Mouse (Mus musculus): ENCODE results near the gene Cacna2d2. TPM values are rescaled to one million over a fixed set of nuclear protein-coding genes. Genes with fewer than 3 reads are reported as not detected.

Cacna2d2 gene
- polyA plus RNA-seq, 1 experiment from 2014 or later = 1.3 TPM

DNA sequence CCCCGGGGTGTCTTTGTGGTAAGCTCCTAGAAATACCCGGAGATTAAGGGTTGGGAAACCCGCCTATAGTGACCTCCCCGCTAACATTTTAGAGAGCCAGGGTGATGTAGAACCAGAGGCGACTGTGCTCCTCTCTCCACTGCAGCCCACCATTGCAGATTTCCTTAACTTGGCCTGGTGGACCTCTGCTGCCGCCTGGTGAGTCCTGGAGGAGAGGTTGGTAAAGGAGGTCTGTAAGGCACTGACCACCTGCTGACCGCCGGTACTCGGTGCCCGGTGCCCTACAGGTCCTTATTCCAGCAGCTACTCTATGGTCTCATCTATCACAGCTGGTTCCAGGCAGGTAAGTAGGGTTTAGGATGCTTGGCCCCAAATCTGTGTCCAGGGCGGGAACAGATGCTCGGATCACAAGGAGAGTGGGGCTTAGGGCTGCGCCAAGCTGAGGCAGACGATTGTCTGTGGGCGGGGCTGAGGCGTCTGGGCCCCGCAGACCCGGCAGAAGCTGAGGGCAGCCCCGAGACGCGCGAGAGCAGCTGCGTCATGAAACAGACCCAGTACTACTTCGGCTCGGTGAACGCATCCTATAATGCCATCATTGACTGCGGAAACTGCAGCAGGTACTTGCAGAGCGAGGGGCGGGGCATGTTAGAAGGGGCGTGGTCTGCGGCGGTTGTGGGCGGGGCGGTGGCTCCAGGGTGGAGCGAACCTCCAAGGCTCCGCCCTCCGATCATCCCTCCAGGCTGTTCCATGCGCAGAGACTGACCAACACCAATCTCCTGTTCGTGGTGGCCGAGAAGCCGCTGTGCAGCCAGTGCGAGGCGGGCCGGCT lies 127.0 kb downstream of the Cacna2d2 start:
- Histone ChIP-seq H3K4me1 (ENCODE audit: control insufficient read depth, insufficient read depth, low read length) (peaks cover 18% of the 10 kb centered on the region), H3K9ac (ENCODE audit: low read length) (peak overlapping the region; percentile 39; the same call in 1 of the 2 replicates), H3K4me2 (peak overlapping the region; percentile 51), H3K27ac (ENCODE audit: low read depth, low read length) (no peak overlapping the region), H3K4me3 (ENCODE audit: low read depth, low read length) (peak overlapping the region; percentile 32), H3K27me3 (ENCODE audit: control insufficient read depth, insufficient read depth, low read length) (peaks cover 15% of the 10 kb centered on the region), H3K36me3 (ENCODE audit: control insufficient read depth, insufficient read depth, low read length) (no peaks in the 10 kb centered on the region), H3K9me3 (ENCODE audit: control insufficient read depth, low read length) (no peaks in the 10 kb centered on the region)
- ATAC-seq (ENCODE audit: low FRiP score) (peak; percentile 81), DNase-seq (ENCODE audit: low spot score, missing footprints) (peak; percentile 96)
- 5% methylated on average over 43 of the region's 44 CpGs for WGBS

DNA sequence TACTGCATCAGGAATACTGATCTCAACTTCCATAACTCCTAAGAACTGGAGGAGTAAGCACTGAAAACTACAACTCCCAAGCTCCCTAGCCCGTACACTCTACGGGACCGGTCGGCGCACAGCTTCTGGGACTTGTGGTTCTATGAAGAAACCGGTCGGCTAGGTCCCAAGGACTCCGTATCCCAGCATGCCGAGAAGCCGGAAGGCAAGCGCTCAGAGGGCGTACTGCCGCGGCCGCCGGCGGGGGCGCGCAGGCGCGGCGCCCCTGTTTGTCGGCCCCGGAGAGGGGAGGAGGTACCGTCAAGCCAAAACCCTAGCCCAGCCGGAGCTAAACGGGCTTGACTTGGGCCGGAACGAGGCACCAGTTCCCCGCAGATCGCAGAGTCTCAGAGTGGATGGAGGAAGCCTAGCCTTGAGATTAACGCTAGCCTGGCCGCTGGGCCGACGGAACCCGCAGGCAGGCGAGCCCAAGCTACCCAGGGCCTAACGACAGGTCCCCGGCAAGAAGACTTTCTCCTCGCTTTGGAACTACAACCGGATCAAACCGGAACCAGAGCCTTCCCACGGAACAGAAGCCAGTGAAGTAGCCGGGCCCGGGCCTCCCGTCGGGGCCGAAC lies 134.5 kb downstream of the Cacna2d2 start, which contains the start of gene Tmem115:
Tmem115 (plus strand) TSS at position 155 of the 617 bp plus-strand sequence.
- Histone ChIP-seq H3K9ac (ENCODE audit: low read length) (peak within 1 kb of the TSS; percentile 75), H3K36me3 (ENCODE audit: control insufficient read depth, insufficient read depth, low read length) (peaks cover 5% of the 10 kb centered on the region; the same call in 1 of the 2 replicates), H3K4me2 (peak within 1 kb of the TSS; percentile 92), H3K4me1 (ENCODE audit: control insufficient read depth, insufficient read depth, low read length) (peaks cover 23% of the 10 kb centered on the region), H3K9me3 (ENCODE audit: control insufficient read depth, low read length) (no peaks in the 10 kb centered on the region), H3K27me3 (ENCODE audit: control insufficient read depth, insufficient read depth, low read length) (no peaks in the 10 kb centered on the region), H3K4me3 (ENCODE audit: low read depth, low read length) (peak within 1 kb of the TSS; percentile 65), H3K27ac (ENCODE audit: low read depth, low read length) (no peak within 1 kb of the TSS)
- ATAC-seq (ENCODE audit: low FRiP score) = peak; percentile 98
- DNase-seq (ENCODE audit: low spot score, missing footprints) = peak; percentile 97
- WGBS = under 1% methylated on average over 48 of the region's 48 CpGs

DNA sequence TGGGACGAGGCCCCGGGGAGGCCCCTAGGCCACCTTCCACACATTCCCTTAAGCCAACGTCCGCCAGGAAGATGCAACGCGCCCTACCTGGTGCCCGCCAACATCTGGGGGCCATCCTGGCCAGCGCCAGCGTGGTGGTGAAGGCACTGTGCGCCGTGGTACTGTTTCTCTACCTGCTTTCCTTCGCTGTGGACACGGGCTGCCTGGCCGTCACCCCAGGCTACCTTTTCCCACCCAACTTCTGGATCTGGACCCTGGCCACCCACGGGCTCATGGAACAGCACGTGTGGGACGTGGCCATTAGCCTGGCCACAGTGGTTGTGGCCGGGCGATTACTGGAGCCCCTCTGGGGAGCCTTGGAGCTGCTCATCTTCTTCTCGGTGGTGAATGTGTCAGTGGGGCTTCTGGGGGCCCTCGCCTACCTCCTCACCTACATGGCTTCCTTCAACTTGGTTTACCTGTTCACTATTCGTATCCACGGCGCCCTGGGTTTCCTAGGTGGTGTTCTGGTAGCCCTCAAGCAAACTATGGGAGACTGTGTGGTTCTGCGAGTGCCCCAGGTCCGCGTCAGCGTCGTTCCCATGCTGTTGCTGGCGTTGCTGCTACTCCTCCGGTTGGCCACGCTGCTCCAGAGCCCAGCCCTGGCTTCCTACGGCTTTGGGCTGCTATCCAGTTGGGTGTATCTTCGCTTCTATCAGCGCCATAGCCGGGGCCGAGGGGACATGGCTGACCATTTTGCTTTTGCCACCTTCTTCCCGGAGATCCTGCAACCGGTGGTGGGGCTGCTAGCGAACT lies 135.2 kb downstream of the Cacna2d2 start:
- peak overlapping the region; percentile 75 for H3K9ac ChIP-seq (ENCODE audit: low read length)
- peak overlapping the region; percentile 92 for H3K4me2 ChIP-seq
- H3K4me1 ChIP-seq (ENCODE audit: control insufficient read depth, insufficient read depth, low read length) = peaks cover 23% of the 10 kb centered on the region
- ATAC-seq (ENCODE audit: low FRiP score) = peak; percentile 43
- DNase-seq (ENCODE audit: low spot score, missing footprints) = peak; percentile 86
- peaks cover 5% of the 10 kb centered on the region; the same call in 1 of the 2 replicates for H3K36me3 ChIP-seq (ENCODE audit: control insufficient read depth, insufficient read depth, low read length)
- peak overlapping the region; percentile 65 for H3K4me3 ChIP-seq (ENCODE audit: low read depth, low read length)
- no peaks in the 10 kb centered on the region for H3K9me3 ChIP-seq (ENCODE audit: control insufficient read depth, low read length)
- H3K27ac ChIP-seq (ENCODE audit: low read depth, low read length) = no peak overlapping the region
- WGBS = under 1% methylated on average over 40 of the region's 40 CpGs
- H3K27me3 ChIP-seq (ENCODE audit: control insufficient read depth, insufficient read depth, low read length) = no peaks in the 10 kb centered on the region

DNA sequence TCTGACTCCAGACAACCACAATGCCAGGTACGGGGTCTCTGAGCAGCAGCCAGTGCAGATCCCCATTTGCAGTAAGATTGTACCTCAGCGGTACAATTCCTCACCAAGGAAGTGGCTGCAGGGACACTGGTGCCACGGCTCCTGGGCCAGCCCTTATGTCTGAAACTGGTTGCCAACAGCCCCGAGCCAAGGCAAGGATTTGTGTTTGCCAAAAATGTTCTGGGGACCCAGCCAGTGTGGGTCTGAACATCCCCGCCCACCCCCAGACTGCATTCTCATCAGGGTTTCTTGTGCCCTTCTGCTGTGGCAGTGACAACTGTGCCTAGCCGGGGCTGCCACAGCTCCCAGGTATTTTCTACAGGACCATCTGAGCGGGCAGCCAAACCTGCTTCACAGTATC lies 138.8 kb downstream of the Cacna2d2 start:
- ATAC-seq (ENCODE audit: low FRiP score) (no peak), DNase-seq (ENCODE audit: low spot score, missing footprints) (no peak)
- Histone ChIP-seq H3K4me1 (ENCODE audit: control insufficient read depth, insufficient read depth, low read length) (peaks cover 34% of the 10 kb centered on the region), H3K4me2 (no peak overlapping the region), H3K27me3 (ENCODE audit: control insufficient read depth, insufficient read depth, low read length) (no peaks in the 10 kb centered on the region), H3K36me3 (ENCODE audit: control insufficient read depth, insufficient read depth, low read length) (peaks cover 5% of the 10 kb centered on the region; the same call in 1 of the 2 replicates), H3K4me3 (ENCODE audit: low read depth, low read length) (no peak overlapping the region), H3K27ac (ENCODE audit: low read depth, low read length) (no peak overlapping the region), H3K9me3 (ENCODE audit: control insufficient read depth, low read length) (no peaks in the 10 kb centered on the region), H3K9ac (ENCODE audit: low read length) (no peak overlapping the region)
- 97% methylated on average over 7 of the region's 7 CpGs for WGBS

DNA sequence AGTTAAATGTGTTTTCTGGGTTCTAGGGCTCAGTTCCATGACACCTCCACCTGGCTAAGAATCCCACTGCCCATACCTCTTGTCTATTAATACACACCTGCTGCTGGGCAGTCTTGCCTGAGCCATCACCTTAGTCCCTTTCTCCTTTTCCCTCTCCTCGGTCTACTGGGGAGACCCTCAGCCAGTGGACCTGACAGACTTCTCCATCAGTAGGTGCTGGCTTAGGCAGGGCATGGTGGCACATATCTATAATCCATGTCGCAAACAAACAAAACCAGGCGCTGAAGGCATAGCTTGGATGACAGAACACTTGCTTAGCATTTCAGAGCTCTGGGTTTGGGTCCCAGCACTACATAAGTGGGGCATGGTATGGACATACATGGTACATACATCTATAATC lies 139.3 kb downstream of the Cacna2d2 start:
- Histone ChIP-seq H3K9me3 (ENCODE audit: control insufficient read depth, low read length) (no peaks in the 10 kb centered on the region), H3K9ac (ENCODE audit: low read length) (no peak overlapping the region), H3K27ac (ENCODE audit: low read depth, low read length) (no peak overlapping the region), H3K4me2 (no peak overlapping the region), H3K27me3 (ENCODE audit: control insufficient read depth, insufficient read depth, low read length) (no peaks in the 10 kb centered on the region), H3K4me1 (ENCODE audit: control insufficient read depth, insufficient read depth, low read length) (peaks cover 34% of the 10 kb centered on the region), H3K36me3 (ENCODE audit: control insufficient read depth, insufficient read depth, low read length) (peaks cover 5% of the 10 kb centered on the region; the same call in 1 of the 2 replicates), H3K4me3 (ENCODE audit: low read depth, low read length) (no peak overlapping the region)
- ATAC-seq (ENCODE audit: low FRiP score) (no peak), DNase-seq (ENCODE audit: low spot score, missing footprints) (no peak)
- 97% methylated on average over 3 of the region's 3 CpGs for WGBS

DNA sequence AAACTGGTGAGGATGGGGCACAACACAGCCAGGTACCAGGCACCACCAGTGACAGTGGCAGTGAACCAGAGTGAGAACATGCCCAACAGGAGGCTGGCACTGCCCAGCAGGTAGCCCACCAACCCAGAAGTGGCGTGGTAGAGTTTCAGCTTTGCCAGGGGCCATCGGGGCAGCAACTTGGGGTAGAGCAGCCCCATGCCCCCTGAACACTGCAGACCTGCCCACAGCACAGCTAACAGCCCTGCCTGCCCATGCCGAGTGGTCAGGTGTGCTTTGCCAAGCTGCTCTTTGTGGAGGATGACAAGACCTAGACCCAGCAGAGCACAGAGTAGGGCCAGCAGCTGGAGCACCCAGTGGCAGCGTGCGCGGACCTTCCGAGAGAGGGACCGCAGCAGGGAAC lies 140.5 kb downstream of the Cacna2d2 start:
- DNase-seq (ENCODE audit: low spot score, missing footprints) = no peak
- no peak overlapping the region for H3K4me2 ChIP-seq
- H3K9me3 ChIP-seq (ENCODE audit: control insufficient read depth, low read length) = no peaks in the 10 kb centered on the region
- H3K27me3 ChIP-seq (ENCODE audit: control insufficient read depth, insufficient read depth, low read length) = no peaks in the 10 kb centered on the region
- no peak for ATAC-seq (ENCODE audit: low FRiP score)
- H3K36me3 ChIP-seq (ENCODE audit: control insufficient read depth, insufficient read depth, low read length) = peaks cover 14% of the 10 kb centered on the region
- no peak overlapping the region for H3K4me3 ChIP-seq (ENCODE audit: low read depth, low read length)
- no peak overlapping the region for H3K9ac ChIP-seq (ENCODE audit: low read length)
- WGBS = 91% methylated on average over 8 of the region's 8 CpGs
- H3K27ac ChIP-seq (ENCODE audit: low read depth, low read length) = no peak overlapping the region
- H3K4me1 ChIP-seq (ENCODE audit: control insufficient read depth, insufficient read depth, low read length) = peaks cover 34% of the 10 kb centered on the region

DNA sequence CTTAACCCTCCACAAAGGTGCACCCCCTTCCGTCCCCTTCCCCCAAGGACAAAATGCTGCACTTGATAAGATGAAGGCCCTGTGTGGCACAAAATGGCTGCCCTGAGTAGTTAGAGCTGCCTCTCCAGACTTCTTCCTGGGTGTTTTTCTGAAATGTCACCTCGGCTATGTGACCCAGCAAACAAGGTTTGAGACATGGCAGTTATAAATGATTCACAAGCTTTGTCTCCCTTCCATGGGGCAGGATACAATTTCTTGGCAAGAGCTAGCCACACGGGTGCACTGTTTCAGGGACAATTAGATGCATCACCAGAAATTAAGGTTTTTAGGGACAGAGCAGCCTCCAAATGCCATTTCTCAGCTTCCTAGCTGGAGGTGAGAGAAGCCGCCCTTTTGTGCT lies 141.0 kb downstream of the Cacna2d2 start:
- no peaks in the 10 kb centered on the region for H3K9me3 ChIP-seq (ENCODE audit: control insufficient read depth, low read length)
- ATAC-seq (ENCODE audit: low FRiP score) = no peak
- H3K9ac ChIP-seq (ENCODE audit: low read length) = no peak overlapping the region
- no peak overlapping the region for H3K27ac ChIP-seq (ENCODE audit: low read depth, low read length)
- H3K4me1 ChIP-seq (ENCODE audit: control insufficient read depth, insufficient read depth, low read length) = peaks cover 29% of the 10 kb centered on the region
- peaks cover 14% of the 10 kb centered on the region for H3K36me3 ChIP-seq (ENCODE audit: control insufficient read depth, insufficient read depth, low read length)
- no peak overlapping the region for H3K4me2 ChIP-seq
- H3K4me3 ChIP-seq (ENCODE audit: low read depth, low read length) = no peak overlapping the region
- no peak for DNase-seq (ENCODE audit: low spot score, missing footprints)
- 85% methylated on average over 4 of the region's 4 CpGs for WGBS
- no peaks in the 10 kb centered on the region for H3K27me3 ChIP-seq (ENCODE audit: control insufficient read depth, insufficient read depth, low read length)

DNA sequence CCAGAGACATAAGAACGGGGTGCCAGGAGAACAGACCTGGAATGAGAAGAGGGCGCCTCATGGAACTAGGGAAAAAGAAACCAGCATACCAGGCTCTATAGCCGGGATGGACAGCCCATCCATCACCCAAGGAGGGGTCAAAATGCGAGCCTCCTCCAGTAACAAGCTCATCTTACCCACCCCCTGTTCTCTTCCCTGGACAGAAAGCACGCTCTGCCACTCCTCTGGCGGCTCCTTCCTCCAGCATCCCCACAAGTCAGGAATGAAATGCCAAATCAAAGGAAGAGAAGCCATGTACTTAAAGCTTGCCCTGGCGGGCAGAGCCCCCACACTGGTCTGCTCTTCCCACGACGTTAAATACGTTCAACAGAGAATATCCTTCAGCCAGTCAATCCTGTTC lies 141.6 kb downstream of the Cacna2d2 start:
- 41% methylated on average over 10 of the region's 10 CpGs for WGBS
- Histone ChIP-seq H3K9me3 (ENCODE audit: control insufficient read depth, low read length) (no peaks in the 10 kb centered on the region), H3K27ac (ENCODE audit: low read depth, low read length) (no peak overlapping the region), H3K27me3 (ENCODE audit: control insufficient read depth, insufficient read depth, low read length) (no peaks in the 10 kb centered on the region; the same call in 1 of the 2 replicates), H3K36me3 (ENCODE audit: control insufficient read depth, insufficient read depth, low read length) (peaks cover 14% of the 10 kb centered on the region), H3K9ac (ENCODE audit: low read length) (peak overlapping the region; percentile 72), H3K4me2 (peak overlapping the region; percentile 65), H3K4me1 (ENCODE audit: control insufficient read depth, insufficient read depth, low read length) (peaks cover 23% of the 10 kb centered on the region), H3K4me3 (ENCODE audit: low read depth, low read length) (peak overlapping the region; percentile 71; the same call in 1 of the 2 replicates)
- ATAC-seq (ENCODE audit: low FRiP score) (no peak), DNase-seq (ENCODE audit: low spot score, missing footprints) (no peak)

Measured in midbrain, embryonic 11.5 days (tissue).